Mouse (Mus musculus) liver, postnatal 0 days (tissue): ENCODE data around the gene Efcab10. TPM values are rescaled to one million over a fixed set of nuclear protein-coding genes. Genes with fewer than 3 reads are reported as not detected.

ENCODE experiments used
- ATAC-seq: fragments of 200-750 bp; cut with Nextera tagmentation; 2 replicates; pipeline ENCODE4 v1.8.0; 2017; ENCODE audit warnings: mild to moderate bottlenecking, moderate library complexity
- DNase-seq: peaks from one replicate; pipeline ENCODE4 v3.0.0-alpha.2; 2016
- H3K27ac ChIP-seq: fragments of 300-500 bp; sonication (generic); 2 replicates; pipeline ENCODE4 v1.5.1; 2014; ENCODE audit warnings: antibody characterized with exemption, moderate library complexity, mild to moderate bottlenecking, low read depth
- H3K27me3 ChIP-seq: fragments of 300-500 bp; sonication (generic); 2 replicates; pipeline ENCODE4 v1.6.1; 2014; ENCODE audit warnings: low read length, control low read depth, mixed read lengths; ENCODE audit not compliant: insufficient read depth
- H3K36me3 ChIP-seq: fragments of 300-500 bp; sonication (generic); replicated peaks from 2 replicates; pipeline ENCODE4 v1.6.1; 2014; ENCODE audit warnings: mild to moderate bottlenecking, control low read depth, low read length, moderate library complexity, mixed read lengths; ENCODE audit not compliant: insufficient read depth
- H3K4me1 ChIP-seq: fragments of 300-500 bp; sonication (generic); 2 replicates; pipeline ENCODE4 v1.6.1; 2014; ENCODE audit warnings: antibody characterized with exemption, mild to moderate bottlenecking, control low read depth; ENCODE audit not compliant: insufficient read depth
- H3K4me2 ChIP-seq: fragments of 300-500 bp; sonication (generic); 2 replicates; pipeline ENCODE4 v1.6.1; 2014; ENCODE audit warnings: low read depth, mild to moderate bottlenecking, low read length, moderate library complexity, mixed read lengths
- H3K4me3 ChIP-seq: fragments of 300-500 bp; sonication (generic); 2 replicates; pipeline ENCODE4 v1.5.1; 2014; ENCODE audit warnings: low read depth, low read length
- H3K9ac ChIP-seq: fragments of 300-500 bp; sonication (generic); replicated peaks from 2 replicates; pipeline ENCODE4 v1.6.1; 2014; ENCODE audit warnings: mild to moderate bottlenecking, moderate library complexity
- H3K9me3 ChIP-seq: fragments of 300-500 bp; sonication (generic); 2 replicates; pipeline ENCODE4 v1.6.1; 2016; ENCODE audit warnings: mild to moderate bottlenecking, control low read depth, low read length, mixed read lengths
- CTCF ChIP-seq: sonication (generic); IDR thresholded peaks from 2 replicates; pipeline ENCODE4 v1.5.1; 2016; ENCODE audit warnings: antibody characterized with exemption, low read depth
- EP300 ChIP-seq: IDR thresholded peaks from 2 replicates; pipeline ENCODE4 v1.6.1; 2016; ENCODE audit warnings: antibody characterized with exemption, low read depth, mild to moderate bottlenecking
- WGBS: fragments of 180-500 bp; shearing (Covaris S2); extraction: QIAGEN DNeasy Blood & Tissue Kit; methylation state at CpG from one replicate; pipeline ENCODE4 v1.1.7; 2014; ENCODE audit not compliant: insufficient replicate concordance; 5-methylcytosine and 5-hydroxymethylcytosine counted together
- polyA plus RNA-seq: library from polyadenylated mRNA; unstranded; fragments of >200 nt; fragmentation: Nextera tagmentation; extraction: Ambion mirVana; gene quantifications from 2 replicates; pipeline ENCODE4 v1.2.1, GENCODE M21; 2015

The Efcab10 gene
- polyA plus RNA-seq, 1 experiment from 2014 or later: not detected

DNA sequence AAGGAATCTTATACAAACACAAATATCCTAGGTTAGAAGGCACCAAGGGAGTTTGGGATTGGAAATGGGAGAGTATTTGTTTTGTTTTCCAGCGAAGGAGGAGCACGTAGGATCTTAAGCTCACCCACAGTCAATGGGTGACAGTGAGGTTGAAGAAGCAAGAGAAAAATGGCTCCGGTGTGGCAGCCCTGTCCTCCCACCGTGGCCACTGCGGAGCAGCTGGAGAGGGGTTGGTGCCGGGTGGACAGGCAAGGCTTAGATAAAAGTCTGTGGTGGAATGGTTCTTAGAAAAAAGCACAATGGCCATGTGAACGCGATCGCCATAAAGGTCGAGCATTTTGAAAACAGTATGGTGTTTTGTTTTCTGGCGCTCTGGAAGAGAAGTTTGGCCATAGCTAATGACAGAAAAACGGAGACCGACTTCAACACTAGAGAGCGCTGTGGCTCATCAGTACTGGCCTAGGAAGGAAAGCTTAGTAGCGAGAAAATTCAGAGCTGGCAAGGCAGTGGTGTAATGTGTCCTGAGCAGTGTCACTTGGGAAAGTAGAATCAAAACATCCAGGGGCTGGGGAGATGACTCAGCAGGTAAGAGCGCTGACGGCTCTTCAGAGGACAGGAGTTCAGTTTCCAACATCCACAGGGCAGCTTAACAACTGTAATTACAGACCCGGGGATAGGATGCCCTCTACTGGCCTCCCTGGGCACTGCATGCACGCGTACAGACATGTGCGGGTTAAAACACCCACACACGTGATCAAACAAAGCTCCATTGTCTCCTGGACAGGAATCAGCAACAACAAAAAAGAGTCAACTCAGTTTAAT lies 14.8 kb upstream of the Efcab10 start:
- H3K27me3 ChIP-seq: no peaks in the 10 kb centered on the region
- no peak overlapping the region for H3K27ac ChIP-seq
- peak overlapping the region; percentile 62 for H3K4me2 ChIP-seq
- peak overlapping the region; percentile 31 for H3K4me3 ChIP-seq
- no peak overlapping the region for H3K9ac ChIP-seq
- no peaks in the 10 kb centered on the region for H3K9me3 ChIP-seq
- DNase-seq (peak; percentile 88), ATAC-seq (peak; percentile 91)
- WGBS: 18% methylated on average over 22 of the region's 22 CpGs
- TF ChIP-seq EP300: no peak
- peak; percentile 88 for TF ChIP-seq CTCF
- H3K4me1 ChIP-seq: no peaks in the 10 kb centered on the region
- no peaks in the 10 kb centered on the region for H3K36me3 ChIP-seq

DNA sequence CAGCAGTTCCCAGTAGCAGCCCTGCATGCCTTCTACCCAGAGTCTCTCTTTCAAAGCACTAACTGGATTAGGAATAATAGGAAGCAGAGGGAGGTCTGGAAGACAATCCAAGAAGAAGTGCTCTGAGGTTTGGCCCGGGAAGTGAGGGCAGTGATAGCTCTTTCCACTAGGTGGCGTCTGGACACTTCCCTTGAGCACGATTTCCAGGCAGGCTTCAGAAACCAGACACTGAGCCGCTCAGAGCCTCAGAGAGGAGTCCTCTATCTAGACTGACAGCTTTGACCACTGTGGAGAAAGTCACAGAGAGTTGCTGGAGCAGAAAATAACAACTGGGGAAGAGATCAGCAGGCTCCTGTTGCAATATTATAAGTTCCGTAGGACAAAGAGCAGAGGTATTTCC lies 5.8 kb upstream of the Efcab10 start:
- Histone ChIP-seq H3K27ac (no peak overlapping the region), H3K9ac (no peak overlapping the region), H3K4me3 (no peak overlapping the region), H3K4me1 (no peaks in the 10 kb centered on the region), H3K36me3 (no peaks in the 10 kb centered on the region), H3K27me3 (no peaks in the 10 kb centered on the region), H3K4me2 (no peak overlapping the region), H3K9me3 (no peaks in the 10 kb centered on the region)
- peak; percentile 61 for DNase-seq
- TF ChIP-seq EP300: no peak
- peak; percentile 92 for TF ChIP-seq CTCF
- 17% methylated on average over 5 of the region's 5 CpGs for WGBS
- ATAC-seq: peak; percentile 59

DNA sequence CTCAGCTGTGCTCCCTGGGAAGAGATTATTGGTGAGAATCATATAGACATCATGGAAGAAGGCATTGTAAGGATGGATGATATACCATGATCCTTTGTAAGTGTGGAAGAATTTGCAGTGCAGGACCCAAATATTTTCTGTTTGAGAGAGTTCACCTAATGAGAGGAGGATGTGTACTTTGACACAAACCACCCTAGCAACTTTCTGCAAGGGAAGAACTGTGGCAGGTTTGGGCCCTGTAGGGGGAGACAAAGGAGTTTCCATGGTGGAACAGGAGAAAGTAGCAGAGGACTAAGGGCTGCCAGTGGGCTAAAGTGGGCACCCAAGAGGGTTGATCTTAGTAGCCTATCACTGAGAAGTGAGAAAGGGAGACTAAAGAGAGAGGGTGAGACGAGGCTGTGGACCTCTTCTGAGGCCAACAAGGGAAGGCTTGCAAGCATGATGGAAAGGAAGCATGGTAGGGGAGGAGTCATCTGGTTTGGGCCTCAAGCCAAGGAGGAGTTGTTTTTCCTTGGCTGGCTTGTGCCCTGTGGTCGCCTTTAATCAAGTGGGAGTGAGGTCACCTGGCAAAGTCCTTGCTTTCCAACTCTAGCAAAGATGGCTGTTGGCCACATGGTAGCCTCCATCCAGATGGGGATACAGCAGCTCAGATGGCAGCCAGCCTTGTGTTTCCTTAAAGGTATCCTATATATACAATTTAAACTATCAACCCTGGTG lies 3.7 kb upstream of the Efcab10 start:
- WGBS: 38% methylated on average over 2 of the region's 2 CpGs
- no peak overlapping the region for H3K9ac ChIP-seq
- no peaks in the 10 kb centered on the region; the same call in 1 of the 2 replicates for H3K4me1 ChIP-seq
- H3K27me3 ChIP-seq: no peaks in the 10 kb centered on the region
- no peaks in the 10 kb centered on the region for H3K36me3 ChIP-seq
- DNase-seq (no peak), ATAC-seq (no peak)
- H3K9me3 ChIP-seq: no peaks in the 10 kb centered on the region
- TF ChIP-seq CTCF: peak; percentile 23
- TF ChIP-seq EP300: no peak
- H3K4me3 ChIP-seq: no peak overlapping the region
- H3K27ac ChIP-seq: no peak overlapping the region
- no peak overlapping the region for H3K4me2 ChIP-seq

DNA sequence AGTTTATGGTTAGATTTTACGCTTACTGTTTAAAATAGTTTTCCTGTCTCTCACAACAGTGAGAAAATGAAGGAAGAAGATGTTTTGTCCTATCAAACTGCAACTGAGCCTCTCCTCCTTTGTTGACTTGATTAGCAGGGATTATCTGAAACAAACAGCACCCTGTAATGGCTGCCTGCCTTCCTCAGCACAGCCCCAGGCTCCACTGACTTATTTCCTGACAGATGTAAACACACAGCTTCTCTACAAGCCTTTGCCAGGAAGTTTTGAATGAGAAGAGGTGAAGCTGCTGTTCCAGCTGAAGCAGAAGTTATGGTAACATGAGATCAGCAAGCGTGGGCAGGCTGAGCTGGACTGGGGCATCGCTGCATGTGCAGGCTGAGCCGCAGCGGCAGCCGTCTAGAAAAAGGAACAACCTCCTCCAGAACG lies 8.6 kb downstream of the Efcab10 start:
- Histone ChIP-seq H3K27ac (no peak overlapping the region), H3K27me3 (no peaks in the 10 kb centered on the region), H3K4me3 (no peak overlapping the region), H3K4me1 (no peaks in the 10 kb centered on the region), H3K36me3 (no peaks in the 10 kb centered on the region), H3K9ac (no peak overlapping the region), H3K4me2 (peak overlapping the region; percentile 35; the same call in 1 of the 2 replicates), H3K9me3 (no peaks in the 10 kb centered on the region)
- ATAC-seq (no peak), DNase-seq (peak; percentile 14)
- 18% methylated on average over 7 of the region's 7 CpGs for WGBS
- TF ChIP-seq CTCF (no peak), EP300 (no peak)

DNA sequence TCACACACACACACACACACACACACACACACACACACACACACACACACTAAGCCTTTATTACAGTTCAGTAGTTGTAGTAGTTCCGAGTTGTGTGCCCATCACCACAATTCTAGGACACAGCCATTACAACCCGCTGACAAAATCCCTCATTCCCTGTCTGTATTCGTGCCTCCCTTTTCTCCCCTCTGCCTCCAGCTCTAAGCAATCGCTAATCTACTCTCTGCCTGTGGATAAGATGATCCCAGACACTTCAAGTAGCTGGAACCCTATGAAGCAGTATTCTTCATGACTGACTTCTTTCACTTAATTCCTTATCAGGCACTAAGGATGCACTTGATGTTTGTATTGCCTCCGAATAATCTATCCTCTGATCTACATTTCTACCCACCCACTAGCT lies 10.3 kb downstream of the Efcab10 start:
- Histone ChIP-seq H3K9ac (no peak overlapping the region), H3K4me2 (no peak overlapping the region), H3K4me3 (no peak overlapping the region), H3K27ac (no peak overlapping the region), H3K36me3 (no peaks in the 10 kb centered on the region), H3K27me3 (no peaks in the 10 kb centered on the region), H3K4me1 (no peaks in the 10 kb centered on the region), H3K9me3 (no peaks in the 10 kb centered on the region)
- no peak for ATAC-seq
- no peak for DNase-seq
- TF ChIP-seq CTCF: no peak
- TF ChIP-seq EP300: no peak
- 72% methylated on average over 5 of the region's 5 CpGs for whole genome bisulfite sequencing

DNA sequence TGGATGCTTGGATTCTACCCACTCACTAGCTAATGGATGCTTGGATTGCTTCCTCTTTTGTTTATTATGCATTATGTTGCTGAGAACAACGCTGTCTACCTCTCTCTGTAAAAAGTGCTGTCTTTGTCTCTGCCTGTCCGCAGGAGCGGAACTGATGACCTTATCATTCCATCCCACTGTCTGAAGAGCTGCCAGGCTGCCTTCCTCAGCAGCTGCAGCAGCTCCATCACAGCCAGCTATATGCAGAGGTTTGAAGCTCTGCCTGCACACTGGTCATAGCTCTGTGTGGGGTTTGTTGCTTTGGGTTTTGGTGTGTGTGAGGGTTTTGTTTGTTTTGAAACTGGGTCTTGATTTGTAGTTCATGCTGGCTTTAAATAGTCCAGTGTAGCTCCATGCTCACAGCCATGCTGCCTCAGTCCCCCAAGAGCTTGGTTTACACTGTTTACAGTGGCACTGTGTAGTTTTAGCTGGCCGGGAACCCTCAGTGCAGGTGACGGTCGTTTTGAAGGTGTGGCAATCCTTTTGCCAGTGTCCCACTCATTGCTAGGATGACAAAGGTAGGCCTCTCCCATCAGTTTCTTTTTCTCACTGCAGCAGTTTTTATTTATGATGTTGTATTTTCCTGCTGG lies 10.9 kb downstream of the Efcab10 start:
- H3K27ac ChIP-seq: no peak overlapping the region
- no peak overlapping the region for H3K4me3 ChIP-seq
- H3K9me3 ChIP-seq: no peaks in the 10 kb centered on the region
- H3K4me2 ChIP-seq: no peak overlapping the region
- no peaks in the 10 kb centered on the region for H3K36me3 ChIP-seq
- H3K9ac ChIP-seq: no peak overlapping the region
- no peaks in the 10 kb centered on the region for H3K4me1 ChIP-seq
- DNase-seq (no peak), ATAC-seq (no peak)
- 51% methylated on average over 6 of the region's 6 CpGs for WGBS
- H3K27me3 ChIP-seq: no peaks in the 10 kb centered on the region
- TF ChIP-seq CTCF (no peak), EP300 (no peak)
